Mouse (Mus musculus): ENCODE results near the gene Hax1. TPM values are rescaled to one million over a fixed set of nuclear protein-coding genes. Genes with fewer than 3 reads are reported as not detected.

Hax1 gene
- polyA plus RNA-seq, 2 experiments: 59.9 to 108 TPM

DNA sequence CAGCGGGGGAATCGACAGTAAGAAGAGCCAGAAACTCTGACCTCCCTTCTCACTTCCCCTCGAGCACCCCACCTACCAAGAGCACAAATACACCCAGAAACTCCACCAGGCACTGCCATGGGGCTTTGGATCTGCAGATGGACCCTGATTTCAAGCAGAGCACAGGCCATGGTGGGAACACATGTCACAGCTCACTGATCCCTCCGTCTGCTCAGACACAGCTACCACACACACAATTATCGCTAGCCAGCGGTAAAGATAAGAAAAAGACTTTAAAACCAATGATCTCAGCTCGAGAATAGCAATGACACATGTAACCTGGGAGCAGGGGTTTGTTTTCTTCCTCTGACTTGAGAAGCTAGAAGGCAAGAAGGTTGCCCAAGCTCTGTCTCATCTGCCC lies 30.1 kb downstream of the Hax1 start:
- H3K36me3 ChIP-seq (replicated peaks; ENCODE audit: control insufficient read depth, insufficient read depth, low read depth): no peaks in the 10 kb centered on the region
- H3K4me1 ChIP-seq (replicated peaks; ENCODE audit: control insufficient read depth in 2 of 2, insufficient read depth in 2 of 2, low read length in 1 of 2): no peaks in the 10 kb centered on the region
- TF ChIP-seq CTCF (IDR thresholded peaks at IDR 0.05; ENCODE audit: low read depth): no peak
- TF ChIP-seq EP300 (IDR thresholded peaks at IDR 0.05; ENCODE audit: low read depth): no peak
- no peak for DNase-seq (ENCODE audit: low read depth in 3 of 3, low spot score in 3 of 3)
- H3K9me3 ChIP-seq (ENCODE audit: control insufficient read depth, low read length): no peaks in the 10 kb centered on the region
- no peak overlapping the region for H3K9ac ChIP-seq (replicated peaks)
- H3K27ac ChIP-seq: no peak overlapping the region
- no peak overlapping the region for H3K4me2 ChIP-seq (ENCODE audit: low read depth)
- 24% methylated on average over 7 of the region's 7 CpGs for WGBS (ENCODE audit: insufficient replicate concordance)
- H3K27me3 ChIP-seq (ENCODE audit: control insufficient read depth, insufficient read depth, low read length): peaks cover 4% of the 10 kb centered on the region
- ATAC-seq (ENCODE audit: insufficient read depth): no peak
- H3K4me3 ChIP-seq (ENCODE audit: insufficient read depth in 1 of 2, low read depth in 2 of 2, low read length in 2 of 2): no peak overlapping the region

- Histone ChIP-seq H3K4me1 (replicated peaks; ENCODE audit: control insufficient read depth in 2 of 2, insufficient read depth in 2 of 2, low read length in 1 of 2) (no peaks in the 10 kb centered on the region; a peak in 1 of 4 replicates), H3K4me3 (ENCODE audit: insufficient read depth in 1 of 2, low read depth in 2 of 2, low read length in 2 of 2) (no peak overlapping the region), H3K4me2 (ENCODE audit: low read depth) (no peak overlapping the region), H3K9ac (replicated peaks) (no peak overlapping the region), H3K36me3 (replicated peaks; ENCODE audit: control insufficient read depth, insufficient read depth, low read depth) (no peaks in the 10 kb centered on the region), H3K27ac (no peak overlapping the region), H3K9me3 (ENCODE audit: control insufficient read depth, low read length) (no peaks in the 10 kb centered on the region), H3K27me3 (ENCODE audit: control insufficient read depth, insufficient read depth, low read length) (peaks cover 19% of the 10 kb centered on the region)
- peak in 1 of 3 experiments; percentile 6 for DNase-seq (ENCODE audit: low read depth in 3 of 3, low spot score in 3 of 3)
- 50% methylated on average over 4 of the region's 4 CpGs for WGBS (ENCODE audit: insufficient replicate concordance)
- peak; percentile 53 for TF ChIP-seq CTCF (IDR thresholded peaks at IDR 0.05; ENCODE audit: low read depth)
- TF ChIP-seq EP300 (IDR thresholded peaks at IDR 0.05; ENCODE audit: low read depth): no peak
- ATAC-seq (ENCODE audit: insufficient read depth): no peak
Observed at GRCm38 (mm10) chr3:89966946-89967345, 31.6 kb downstream of the Hax1 start.

DNA sequence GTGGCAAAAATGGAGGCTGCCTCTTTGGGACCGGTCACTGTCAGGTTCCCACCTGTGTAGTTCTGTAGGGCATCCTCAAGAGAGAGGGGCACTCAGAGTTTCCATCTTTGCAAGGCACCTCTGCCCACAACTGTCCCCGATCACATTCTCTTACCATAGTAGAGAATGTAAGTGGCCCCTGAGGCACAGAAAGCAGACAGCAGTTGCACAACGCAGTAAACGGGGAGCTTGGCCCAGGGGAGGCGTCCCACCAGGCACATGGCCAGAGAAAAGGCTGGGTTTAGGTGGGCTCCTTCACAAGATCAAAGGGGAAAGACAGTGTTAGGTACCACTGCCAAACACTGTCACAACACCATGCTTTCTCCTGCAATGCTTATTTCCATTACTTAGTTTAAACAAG lies 32.6 kb downstream of the Hax1 start:
- Histone ChIP-seq H3K27ac (no peak overlapping the region), H3K27me3 (ENCODE audit: control insufficient read depth, insufficient read depth, low read length) (peaks cover 28% of the 10 kb centered on the region), H3K4me3 (ENCODE audit: insufficient read depth in 1 of 2, low read depth in 2 of 2, low read length in 2 of 2) (no peak overlapping the region), H3K4me1 (replicated peaks; ENCODE audit: control insufficient read depth in 2 of 2, insufficient read depth in 2 of 2, low read length in 1 of 2) (peaks cover 0 to 7% of the 10 kb centered on the region in 2 experiments; a peak in 2 of 4 replicates), H3K9me3 (ENCODE audit: control insufficient read depth, low read length) (no peaks in the 10 kb centered on the region), H3K4me2 (ENCODE audit: low read depth) (no peak overlapping the region), H3K36me3 (replicated peaks; ENCODE audit: control insufficient read depth, insufficient read depth, low read depth) (no peaks in the 10 kb centered on the region), H3K9ac (replicated peaks) (no peak overlapping the region)
- no peak for ATAC-seq (ENCODE audit: insufficient read depth)
- WGBS (ENCODE audit: insufficient replicate concordance): 65% methylated on average over 5 of the region's 5 CpGs
- TF ChIP-seq EP300 (IDR thresholded peaks at IDR 0.05; ENCODE audit: low read depth): no peak
- no peak for TF ChIP-seq CTCF (IDR thresholded peaks at IDR 0.05; ENCODE audit: low read depth)
- no peak for DNase-seq (ENCODE audit: low read depth in 3 of 3, low spot score in 3 of 3)

DNA sequence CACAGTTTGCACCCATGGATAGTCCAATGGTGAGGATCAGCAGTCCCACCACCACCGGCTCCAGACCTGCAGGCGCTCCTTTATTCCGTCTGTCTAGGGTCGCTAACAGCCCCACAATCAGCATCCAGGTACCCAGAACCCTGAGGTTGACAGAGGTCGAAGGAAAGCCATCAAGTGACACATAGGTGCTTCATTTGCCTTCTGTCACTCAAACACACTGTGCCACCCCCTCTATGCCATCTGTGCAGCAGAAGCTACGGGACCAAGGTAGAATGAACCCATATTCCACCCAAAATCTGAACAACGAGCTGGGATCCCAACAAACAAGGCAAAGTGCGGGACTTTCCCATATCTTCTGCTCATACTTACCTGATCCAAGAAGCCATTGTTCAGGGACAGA lies 33.0 kb downstream of the Hax1 start:
- Histone ChIP-seq H3K36me3 (replicated peaks; ENCODE audit: control insufficient read depth, insufficient read depth, low read depth) (no peaks in the 10 kb centered on the region), H3K27me3 (ENCODE audit: control insufficient read depth, insufficient read depth, low read length) (peaks cover 33% of the 10 kb centered on the region), H3K9me3 (ENCODE audit: control insufficient read depth, low read length) (no peaks in the 10 kb centered on the region), H3K4me1 (replicated peaks; ENCODE audit: control insufficient read depth in 2 of 2, insufficient read depth in 2 of 2, low read length in 1 of 2) (peaks cover 0 to 11% of the 10 kb centered on the region in 2 experiments; a peak in 2 of 4 replicates), H3K9ac (replicated peaks) (no peak overlapping the region), H3K4me3 (ENCODE audit: insufficient read depth in 1 of 2, low read depth in 2 of 2, low read length in 2 of 2) (no peak overlapping the region), H3K27ac (no peak overlapping the region), H3K4me2 (ENCODE audit: low read depth) (no peak overlapping the region)
- 72% methylated on average over 8 of the region's 8 CpGs for WGBS (ENCODE audit: insufficient replicate concordance)
- TF ChIP-seq EP300 (IDR thresholded peaks at IDR 0.05; ENCODE audit: low read depth): no peak
- TF ChIP-seq CTCF (IDR thresholded peaks at IDR 0.05; ENCODE audit: low read depth): no peak
- DNase-seq (ENCODE audit: low read depth in 3 of 3, low spot score in 3 of 3): no peak
- no peak for ATAC-seq (ENCODE audit: insufficient read depth)

- Histone ChIP-seq H3K27ac (no peak overlapping the region), H3K4me1 (replicated peaks; ENCODE audit: control insufficient read depth in 2 of 2, insufficient read depth in 2 of 2, low read length in 1 of 2) (peaks cover 0 to 11% of the 10 kb centered on the region in 2 experiments; a peak in 2 of 4 replicates), H3K9me3 (ENCODE audit: control insufficient read depth, low read length) (no peaks in the 10 kb centered on the region), H3K9ac (replicated peaks) (no peak overlapping the region), H3K4me3 (ENCODE audit: insufficient read depth in 1 of 2, low read depth in 2 of 2, low read length in 2 of 2) (peak overlapping the region; percentile 60 to 75), H3K36me3 (replicated peaks; ENCODE audit: control insufficient read depth, insufficient read depth, low read depth) (no peaks in the 10 kb centered on the region), H3K4me2 (ENCODE audit: low read depth) (peak overlapping the region; percentile 61), H3K27me3 (ENCODE audit: control insufficient read depth, insufficient read depth, low read length) (peaks cover 38% of the 10 kb centered on the region)
- WGBS (ENCODE audit: insufficient replicate concordance): 26% methylated on average over 22 of the region's 22 CpGs
- TF ChIP-seq CTCF (IDR thresholded peaks at IDR 0.05; ENCODE audit: low read depth) (peak; percentile 71), EP300 (IDR thresholded peaks at IDR 0.05; ENCODE audit: low read depth) (no peak)
- no peak for ATAC-seq (ENCODE audit: insufficient read depth)
- peak in 2 of 3 experiments; percentile 26 to 29 for DNase-seq (ENCODE audit: low read depth in 3 of 3, low spot score in 3 of 3)
Observed at GRCm38 (mm10) chr3:89963926-89964739, 34.4 kb downstream of the Hax1 start.
